Mouse (Mus musculus): ENCODE results near the gene Pkig.

GRCm38 (mm10) chr2:163735980-163736379 is 77.8 kb downstream of the Pkig start:
- TF ChIP-seq CTCF (IDR thresholded peaks at IDR 0.05; ENCODE audit: borderline replicate concordance, extremely low read depth, insufficient read depth, insufficient read length) (no peak), POLR2A (IDR thresholded peaks at IDR 0.05; ENCODE audit: borderline replicate concordance, extremely low read depth, insufficient read depth, insufficient read length, poor library complexity, severe bottlenecking) (no peak)
